Mouse (Mus musculus) lung, postnatal 0 days (tissue): ENCODE measurements around the gene Hist1h4b.
"Not testable (repeated sequence)": the region's sequence is repeated elsewhere in the genome, so short reads cannot be mapped to it uniquely, and the experiment has no call there.

Source experiments
- CTCF ChIP-seq: IDR thresholded peaks from 2 replicates; pipeline ENCODE4 v1.5.1; 2016; ENCODE audit warnings: antibody characterized with exemption, mild to moderate bottlenecking
- EP300 ChIP-seq: IDR thresholded peaks from 2 replicates; pipeline ENCODE4 v1.6.1; 2016; ENCODE audit warnings: antibody characterized with exemption, mild to moderate bottlenecking, control low read depth

- not testable (repeated sequence) for TF ChIP-seq EP300, CTCF
Measured at GRCm38 (mm10) chr13:23761871-23762821, 5.3 kb downstream of the Hist1h4b start, which contains the start of gene Hist1h3a.
